Mouse (Mus musculus): Measurements from ENCODE around the gene Ppp3r2.

Gene Ppp3r2

DNA sequence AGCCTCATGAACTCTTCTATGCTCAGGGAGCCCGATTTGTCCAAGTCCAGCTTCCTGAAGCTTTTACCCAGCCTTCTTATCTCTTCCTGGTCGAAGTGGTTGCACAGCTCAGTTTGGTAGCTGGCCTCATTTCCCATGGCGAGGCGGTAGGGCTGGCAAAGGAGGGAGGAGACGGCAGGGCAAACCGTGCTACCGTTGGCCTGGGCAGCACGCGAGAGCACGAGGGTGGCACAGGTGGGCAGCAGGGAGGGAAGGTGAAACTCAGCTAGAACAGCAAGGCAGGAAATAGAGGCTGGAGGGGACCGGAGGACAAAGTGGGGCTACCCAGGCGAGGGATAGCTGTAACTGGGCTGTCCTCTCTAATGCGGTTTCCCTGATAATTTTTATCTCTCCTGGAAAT, at the start of gene Ppp3r2:
TSS of gene Ppp3r2 (minus strand) at position 213 of the 400 bp plus-strand sequence.
- no peak for DNase-seq (ENCODE audit: low read depth, low spot score)

DNA sequence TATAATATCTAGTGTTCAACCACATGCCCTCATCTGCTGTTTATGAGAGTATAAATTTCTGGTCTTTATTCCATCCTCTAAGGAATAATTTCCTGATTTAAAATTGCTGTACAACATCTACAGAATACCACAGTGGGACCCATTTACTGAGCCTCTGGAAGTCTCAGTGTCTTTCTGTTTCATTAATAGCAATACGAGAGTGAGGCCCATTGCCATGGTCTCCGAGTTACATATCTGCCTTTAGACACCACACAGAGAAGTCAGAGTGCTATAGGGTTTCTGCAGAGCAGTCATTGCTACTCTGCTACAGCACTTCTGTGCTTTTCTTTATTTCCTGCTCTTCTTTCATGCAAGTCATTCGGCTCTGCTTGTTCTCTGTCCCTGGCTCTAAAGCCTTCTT, 47.5 kb upstream of the Ppp3r2 start:
- DNase-seq (ENCODE audit: low read depth, low spot score) = no peak

GRCm38 (mm10) chr4:49723908-49724307, 42.1 kb upstream of the Ppp3r2 start:
- no peak for DNase-seq (ENCODE audit: low read depth, low spot score)

GRCm38 (mm10) chr4:49691405-49692194, 9.8 kb upstream of the Ppp3r2 start:
- DNase-seq (ENCODE audit: low read depth, low spot score) = no peak

- peak; percentile 71 for DNase-seq (ENCODE audit: low read depth, low spot score)
Observed at GRCm38 (mm10) chr4:49688594-49689288, 6.9 kb upstream of the Ppp3r2 start.

DNA sequence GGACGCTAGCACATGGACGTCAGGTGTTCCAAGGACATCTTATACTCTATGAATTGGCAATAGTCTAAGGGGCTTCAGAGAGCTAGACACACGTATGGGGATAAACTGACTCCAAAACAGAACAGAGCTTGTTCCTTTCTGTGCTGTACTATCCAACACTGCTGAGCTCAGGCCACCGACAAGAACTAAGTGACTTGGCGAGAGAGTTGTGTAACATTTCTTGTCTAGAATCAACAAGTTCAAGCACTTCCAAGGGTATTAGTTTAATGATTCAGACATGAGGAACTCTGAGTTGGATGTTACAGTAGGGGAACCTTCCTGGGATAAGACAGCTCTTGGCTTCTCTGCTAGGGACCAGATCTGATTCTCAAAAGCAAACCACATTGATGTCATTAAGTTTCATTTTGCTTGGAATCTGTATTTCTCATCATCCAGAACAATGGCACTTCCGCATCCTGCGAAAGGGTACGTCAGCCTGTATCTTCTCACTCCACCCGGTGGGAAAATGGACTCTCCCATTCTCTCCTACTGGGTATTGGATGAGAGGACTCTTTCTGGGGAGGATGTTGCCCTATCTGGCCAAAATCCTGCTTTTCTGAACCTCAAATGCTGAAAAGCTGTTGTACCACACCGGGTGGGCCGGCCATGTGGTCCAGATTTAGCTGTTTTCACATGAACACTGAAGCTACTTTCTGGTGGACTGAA, 1.5 kb downstream of the Ppp3r2 start:
- no peak for DNase-seq (ENCODE audit: low read depth, low spot score)

GRCm38 (mm10) chr4:49676790-49677189, 5.0 kb downstream of the Ppp3r2 start:
- DNase-seq (ENCODE audit: low read depth, low spot score) = no peak

DNA sequence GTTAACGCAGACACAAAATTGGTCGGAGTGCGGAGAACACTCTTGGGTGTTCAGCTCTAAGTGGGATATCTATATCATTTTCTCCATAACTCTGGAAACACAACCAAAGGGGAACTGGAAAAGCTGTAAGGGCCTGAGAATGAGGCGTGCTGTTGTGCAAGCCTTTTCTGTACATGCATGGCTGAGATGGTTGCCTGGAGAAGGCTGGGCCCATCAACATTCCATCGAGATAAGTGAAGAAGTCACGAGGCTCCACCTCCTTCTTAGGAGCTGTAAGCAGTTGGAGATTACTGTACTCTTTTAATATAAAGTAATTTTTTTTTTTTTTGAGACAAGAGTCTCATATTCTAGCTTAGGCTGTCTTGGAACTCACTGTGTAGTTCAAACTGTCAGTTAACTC, 5.8 kb downstream of the Ppp3r2 start:
- no peak for DNase-seq (ENCODE audit: low read depth, low spot score)

DNA sequence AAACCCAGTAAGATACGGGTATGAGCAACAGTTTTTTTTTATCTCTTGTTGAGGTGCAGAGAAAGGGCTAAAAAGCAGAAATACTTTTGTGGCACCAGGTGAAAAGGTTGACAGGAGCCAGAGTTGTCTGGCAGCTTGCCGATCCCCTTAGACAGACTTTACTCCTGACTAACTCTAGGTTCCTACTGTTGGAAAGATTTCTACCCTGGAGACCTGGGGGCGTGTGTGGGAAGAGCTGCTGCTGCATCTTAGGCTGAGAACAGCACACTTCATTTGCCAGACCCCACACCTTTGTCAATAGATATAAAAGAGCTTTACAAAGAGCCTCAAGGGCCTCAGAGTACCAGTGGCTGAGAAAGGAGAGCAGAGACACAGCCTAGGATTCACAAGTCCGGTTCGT, 17.0 kb downstream of the Ppp3r2 start:
- no peak for DNase-seq (ENCODE audit: low read depth, low spot score)

GRCm38 (mm10) chr4:49662231-49662630, 19.6 kb downstream of the Ppp3r2 start:
- DNase-seq (ENCODE audit: low read depth, low spot score) = no peak

DNA sequence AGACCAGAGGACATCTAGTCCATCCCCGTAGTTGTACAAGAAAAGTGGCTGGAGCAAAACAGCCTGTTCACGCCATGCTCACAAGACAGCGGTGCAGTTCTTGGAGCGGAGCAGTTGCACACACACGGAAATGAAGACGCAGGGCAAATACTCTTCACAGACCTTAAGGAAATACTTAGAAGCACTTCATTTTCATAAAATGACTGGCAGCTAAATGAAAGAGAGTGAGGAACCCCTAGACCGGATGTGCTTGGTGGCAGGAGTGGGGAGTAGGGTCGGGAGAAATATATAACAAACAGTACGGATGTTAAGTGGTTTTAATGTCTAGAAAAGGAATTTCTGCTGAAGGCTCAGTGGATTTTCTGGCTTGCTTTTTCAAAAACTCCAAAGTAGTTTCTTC, 20.2 kb downstream of the Ppp3r2 start:
- DNase-seq (ENCODE audit: low read depth, low spot score) = no peak

GRCm38 (mm10) chr4:49659421-49659820, 22.4 kb downstream of the Ppp3r2 start:
- DNase-seq (ENCODE audit: low read depth, low spot score) = no peak

DNA sequence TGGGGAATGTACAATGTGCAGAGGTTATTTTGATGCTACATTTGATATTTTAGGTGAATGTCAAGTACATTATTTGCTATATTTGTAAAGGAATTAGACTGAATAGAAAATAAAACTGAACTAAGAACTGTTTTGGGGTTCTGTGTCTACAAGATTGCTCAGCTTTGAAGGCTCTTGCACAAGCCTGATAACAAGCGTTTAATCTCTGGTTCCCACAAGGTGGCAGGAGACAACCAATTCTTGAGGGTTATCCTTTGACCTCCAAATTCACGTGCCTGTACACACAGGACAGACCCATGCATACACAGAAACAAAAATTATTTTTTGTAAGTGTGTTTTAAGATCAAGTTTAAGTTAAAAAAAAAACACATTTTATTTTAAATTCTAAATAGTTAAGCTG, 41.9 kb downstream of the Ppp3r2 start:
- no peak for DNase-seq (ENCODE audit: low read depth, low spot score)

DNA sequence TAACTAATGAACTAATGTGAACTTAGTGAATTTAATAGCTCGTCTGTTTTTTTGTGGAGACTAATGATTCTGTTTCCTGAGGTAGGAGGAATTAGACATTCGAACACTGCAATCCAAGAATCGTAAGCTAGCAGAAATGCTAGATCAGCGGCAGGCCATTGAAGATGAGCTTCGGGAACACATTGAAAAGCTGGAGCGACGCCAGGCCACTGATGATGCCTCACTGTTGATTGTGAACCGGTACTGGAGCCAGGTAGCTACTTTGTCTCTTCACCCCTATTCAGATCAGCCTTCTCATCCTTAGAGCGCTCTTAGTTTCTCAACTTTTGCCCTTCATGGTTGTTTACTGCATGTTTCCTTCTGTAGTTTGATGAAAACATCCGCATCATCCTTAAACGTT, 44.0 kb downstream of the Ppp3r2 start:
- DNase-seq (ENCODE audit: low read depth, low spot score) = no peak

GRCm38 (mm10) chr4:49632139-49632481, 49.7 kb downstream of the Ppp3r2 start:
- no peak for DNase-seq (ENCODE audit: low read depth, low spot score)

- peak; percentile 97 for DNase-seq (ENCODE audit: low read depth, low spot score)
Observed at GRCm38 (mm10) chr4:49631319-49632138, 50.3 kb downstream of the Ppp3r2 start, which contains the start of gene Rnf20. Gene Rnf20, plus strand, starts transcription at chr4:49632006.

DNA sequence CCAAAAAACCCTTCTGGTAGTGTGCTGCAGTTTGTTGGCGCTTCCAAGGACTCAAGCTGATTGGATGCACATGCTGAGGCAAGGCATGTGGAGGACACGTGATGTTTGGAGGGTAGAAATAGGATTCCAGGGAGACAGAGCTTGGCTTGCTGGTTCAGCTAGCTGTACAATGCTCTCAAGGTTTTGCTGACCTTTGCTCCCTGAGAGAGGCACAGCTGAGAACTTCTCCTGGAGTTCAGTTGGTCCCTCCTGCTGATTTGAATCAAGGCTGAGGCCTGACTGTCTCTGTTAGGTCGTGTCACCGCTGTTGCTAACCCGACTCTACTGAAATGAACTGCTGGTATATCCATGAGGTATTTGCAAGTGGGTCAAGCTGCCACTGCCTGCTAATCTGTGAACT, 52.9 kb downstream of the Ppp3r2 start:
- no peak for DNase-seq (ENCODE audit: low read depth, low spot score)

Data from ZHBTc4 (cell line).